Mouse (Mus musculus): Measurements from ENCODE around the gene Mbd6.

- TF ChIP-seq POLR2A (IDR thresholded peaks at IDR 0.05; ENCODE audit: borderline replicate concordance, control insufficient read depth, low read depth, low read length) (no peak), CTCF (IDR thresholded peaks at IDR 0.05; ENCODE audit: control insufficient read depth, insufficient read depth, low read length) (no peak)
Observed at GRCm38 (mm10) chr10:127255625-127256345, 33.0 kb downstream of the Mbd6 start.

Measured in bone marrow, adult 2 months (tissue).